Mouse (Mus musculus): Measurements from ENCODE around the gene Pde11a. TPM values are rescaled to one million over a fixed set of nuclear protein-coding genes. Genes with fewer than 3 reads are reported as not detected.

Pde11a gene
- polyA plus RNA-seq, 1 experiment from 2014 or later = 0.73 TPM

GRCm38 (mm10) chr2:76132983-76133382 is 205.6 kb downstream of the Pde11a start:
- Histone ChIP-seq H3K27me3 (replicated peaks; ENCODE audit: control insufficient read depth, insufficient read depth, low read length) (no peaks in the 10 kb centered on the region), H3K36me3 (ENCODE audit: control insufficient read depth, insufficient read depth) (no peaks in the 10 kb centered on the region), H3K4me2 (ENCODE audit: low read length) (no peak overlapping the region), H3K27ac (ENCODE audit: low read length) (no peak overlapping the region), H3K9me3 (ENCODE audit: control insufficient read depth, low read length) (no peaks in the 10 kb centered on the region), H3K4me1 (replicated peaks; ENCODE audit: control insufficient read depth, insufficient read depth, low read length) (no peaks in the 10 kb centered on the region), H3K4me3 (replicated peaks; ENCODE audit: low read length) (no peak overlapping the region), H3K9ac (replicated peaks; ENCODE audit: low read depth, low read length) (no peak overlapping the region)
- whole genome bisulfite sequencing = 83% methylated on average over 3 of the region's 3 CpGs
- ATAC-seq = no peak

DNA sequence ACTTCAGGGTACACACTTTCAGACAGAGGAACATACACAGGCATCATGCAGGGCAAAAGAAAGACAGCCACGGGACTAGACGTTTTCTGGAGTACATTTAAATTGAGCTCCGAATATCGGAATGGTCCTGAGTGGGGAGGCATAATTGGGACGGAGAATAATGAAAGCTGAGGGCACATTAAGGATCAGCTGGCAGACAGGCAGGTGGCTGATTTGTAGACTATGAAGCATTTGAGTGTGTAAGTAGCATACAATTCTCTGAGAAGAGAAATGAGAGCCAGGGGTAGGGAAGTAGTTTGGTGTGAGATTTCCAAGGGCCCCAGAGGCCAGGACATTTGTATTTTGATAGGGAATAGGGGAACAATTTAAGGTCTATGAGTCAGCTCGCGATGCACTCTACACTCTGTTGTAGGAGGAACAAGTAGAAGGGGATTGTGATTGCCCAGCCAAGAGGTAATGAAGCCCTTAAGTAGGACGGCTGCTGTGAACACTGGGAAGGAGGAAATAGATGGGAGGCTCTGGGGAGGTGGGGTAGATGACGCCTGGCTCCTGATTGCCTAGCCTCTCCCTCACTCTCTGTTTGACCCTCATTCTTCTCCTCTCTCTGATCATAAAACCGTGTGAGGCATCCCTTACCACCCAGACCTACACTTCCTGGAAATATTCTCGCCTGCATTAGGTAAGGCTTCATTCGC is 208.5 kb downstream of the Pde11a start:
- Histone ChIP-seq H3K9me3 (ENCODE audit: control insufficient read depth, low read length) (no peaks in the 10 kb centered on the region), H3K27ac (ENCODE audit: low read length) (no peak overlapping the region), H3K9ac (replicated peaks; ENCODE audit: low read depth, low read length) (no peak overlapping the region), H3K27me3 (replicated peaks; ENCODE audit: control insufficient read depth, insufficient read depth, low read length) (no peaks in the 10 kb centered on the region), H3K4me3 (replicated peaks; ENCODE audit: low read length) (no peak overlapping the region), H3K4me1 (replicated peaks; ENCODE audit: control insufficient read depth, insufficient read depth, low read length) (no peaks in the 10 kb centered on the region), H3K4me2 (ENCODE audit: low read length) (no peak overlapping the region), H3K36me3 (ENCODE audit: control insufficient read depth, insufficient read depth) (no peaks in the 10 kb centered on the region)
- ATAC-seq = no peak
- WGBS = 27% methylated on average over 12 of the region's 12 CpGs

GRCm38 (mm10) chr2:76129058-76129437 is 209.5 kb downstream of the Pde11a start:
- Histone ChIP-seq H3K4me3 (replicated peaks; ENCODE audit: low read length) (no peak overlapping the region), H3K36me3 (ENCODE audit: control insufficient read depth, insufficient read depth) (no peaks in the 10 kb centered on the region)
- 87% methylated on average over 8 of the region's 8 CpGs for WGBS

DNA sequence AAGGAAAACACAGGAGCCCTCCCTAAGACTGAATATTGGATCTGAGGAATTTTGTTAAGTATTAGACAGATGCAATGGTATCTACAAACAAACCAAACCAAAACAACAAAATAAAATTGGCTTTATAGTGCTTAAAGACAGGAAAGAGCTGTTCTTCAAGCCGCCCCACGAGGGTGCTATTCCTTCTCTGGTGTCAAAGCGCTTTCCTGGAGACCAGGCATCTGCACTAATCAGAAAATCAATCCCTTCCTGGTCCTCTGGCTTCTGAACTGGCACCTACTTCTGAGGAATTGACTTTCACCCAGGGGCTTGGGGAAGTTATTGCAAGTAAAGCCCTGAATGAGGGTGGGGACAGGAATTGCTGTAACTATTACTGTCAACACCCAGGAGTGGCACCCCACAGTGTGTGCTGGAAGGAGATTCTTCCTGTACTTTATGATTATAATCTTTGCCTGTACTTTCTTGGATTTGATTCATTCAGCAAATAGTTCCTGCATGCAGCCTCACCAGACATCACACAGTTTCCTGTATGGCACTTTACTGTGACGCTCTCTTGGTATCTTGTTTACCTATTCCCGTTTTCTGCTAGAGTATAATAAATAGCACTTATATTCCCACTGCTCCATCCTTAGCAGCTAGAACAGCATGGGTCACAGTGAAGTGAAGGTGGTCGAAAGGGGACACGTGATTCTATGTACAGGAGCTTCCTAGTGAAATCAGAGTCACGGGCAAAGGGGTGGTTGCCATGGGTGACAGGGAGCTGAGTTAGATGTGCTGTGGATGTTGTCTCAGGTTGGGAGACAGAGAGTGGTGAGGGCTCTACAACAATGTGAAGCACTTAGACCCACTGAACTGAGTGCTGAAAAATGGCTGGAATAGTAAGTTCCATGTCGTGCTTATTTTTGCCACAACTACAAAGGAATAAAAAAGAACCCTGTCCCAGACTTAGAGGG is 210.2 kb downstream of the Pde11a start:
- Histone ChIP-seq H3K27me3 (replicated peaks; ENCODE audit: control insufficient read depth, insufficient read depth, low read length) (no peaks in the 10 kb centered on the region), H3K27ac (ENCODE audit: low read length) (no peak overlapping the region), H3K36me3 (ENCODE audit: control insufficient read depth, insufficient read depth) (no peaks in the 10 kb centered on the region), H3K4me3 (replicated peaks; ENCODE audit: low read length) (no peak overlapping the region), H3K4me1 (replicated peaks; ENCODE audit: control insufficient read depth, insufficient read depth, low read length) (no peaks in the 10 kb centered on the region), H3K9me3 (ENCODE audit: control insufficient read depth, low read length) (no peaks in the 10 kb centered on the region), H3K4me2 (ENCODE audit: low read length) (no peak overlapping the region), H3K9ac (replicated peaks; ENCODE audit: low read depth, low read length) (no peak overlapping the region)
- ATAC-seq = no peak
- 68% methylated on average over 9 of the region's 9 CpGs for WGBS

More at GRCm38 (mm10) chr2:76129058-76129437, 209.5 kb downstream of the Pde11a start:
- no peak overlapping the region for H3K27ac ChIP-seq (ENCODE audit: low read length)
- H3K4me2 ChIP-seq (ENCODE audit: low read length) = no peak overlapping the region
- no peak overlapping the region for H3K9ac ChIP-seq (replicated peaks; ENCODE audit: low read depth, low read length)
- H3K4me1 ChIP-seq (replicated peaks; ENCODE audit: control insufficient read depth, insufficient read depth, low read length) = no peaks in the 10 kb centered on the region
- H3K27me3 ChIP-seq (replicated peaks; ENCODE audit: control insufficient read depth, insufficient read depth, low read length) = no peaks in the 10 kb centered on the region
- no peaks in the 10 kb centered on the region for H3K9me3 ChIP-seq (ENCODE audit: control insufficient read depth, low read length)
- no peak for ATAC-seq

GRCm38 (mm10) chr2:76126651-76127050 is 211.9 kb downstream of the Pde11a start:
- H3K9ac ChIP-seq (replicated peaks; ENCODE audit: low read depth, low read length) = no peak overlapping the region
- H3K36me3 ChIP-seq (ENCODE audit: control insufficient read depth, insufficient read depth) = no peaks in the 10 kb centered on the region
- no peaks in the 10 kb centered on the region for H3K9me3 ChIP-seq (ENCODE audit: control insufficient read depth, low read length)
- no peaks in the 10 kb centered on the region for H3K4me1 ChIP-seq (replicated peaks; ENCODE audit: control insufficient read depth, insufficient read depth, low read length)
- no peaks in the 10 kb centered on the region for H3K27me3 ChIP-seq (replicated peaks; ENCODE audit: control insufficient read depth, insufficient read depth, low read length)
- no peak overlapping the region for H3K4me2 ChIP-seq (ENCODE audit: low read length)
- H3K27ac ChIP-seq (ENCODE audit: low read length) = no peak overlapping the region
- no peak for ATAC-seq
- WGBS = 95% methylated on average over 6 of the region's 6 CpGs
- no peak overlapping the region for H3K4me3 ChIP-seq (replicated peaks; ENCODE audit: low read length)

- Histone ChIP-seq H3K4me1 (replicated peaks; ENCODE audit: control insufficient read depth, insufficient read depth, low read length) (no peaks in the 10 kb centered on the region), H3K4me3 (replicated peaks; ENCODE audit: low read length) (no peak overlapping the region), H3K4me2 (ENCODE audit: low read length) (no peak overlapping the region), H3K9ac (replicated peaks; ENCODE audit: low read depth, low read length) (no peak overlapping the region), H3K36me3 (ENCODE audit: control insufficient read depth, insufficient read depth) (no peaks in the 10 kb centered on the region), H3K9me3 (ENCODE audit: control insufficient read depth, low read length) (no peaks in the 10 kb centered on the region), H3K27ac (ENCODE audit: low read length) (no peak overlapping the region; the same call in 1 of the 2 replicates), H3K27me3 (replicated peaks; ENCODE audit: control insufficient read depth, insufficient read depth, low read length) (no peaks in the 10 kb centered on the region)
- WGBS = 63% methylated on average over 6 of the region's 6 CpGs
- ATAC-seq = peak; percentile 73
Observed at GRCm38 (mm10) chr2:76124821-76125220, 213.8 kb downstream of the Pde11a start.

- H3K4me1 ChIP-seq (replicated peaks; ENCODE audit: control insufficient read depth, insufficient read depth, low read length) = no peaks in the 10 kb centered on the region
- 93% methylated on average over 6 of the region's 6 CpGs for WGBS
- H3K27me3 ChIP-seq (replicated peaks; ENCODE audit: control insufficient read depth, insufficient read depth, low read length) = no peaks in the 10 kb centered on the region
- no peak for ATAC-seq
- no peak overlapping the region for H3K4me3 ChIP-seq (replicated peaks; ENCODE audit: low read length)
- no peaks in the 10 kb centered on the region for H3K9me3 ChIP-seq (ENCODE audit: control insufficient read depth, low read length)
- H3K36me3 ChIP-seq (ENCODE audit: control insufficient read depth, insufficient read depth) = no peaks in the 10 kb centered on the region
- no peak overlapping the region for H3K27ac ChIP-seq (ENCODE audit: low read length)
- H3K9ac ChIP-seq (replicated peaks; ENCODE audit: low read depth, low read length) = no peak overlapping the region
- no peak overlapping the region for H3K4me2 ChIP-seq (ENCODE audit: low read length)
Observed at GRCm38 (mm10) chr2:76122167-76122566, 216.4 kb downstream of the Pde11a start.

DNA sequence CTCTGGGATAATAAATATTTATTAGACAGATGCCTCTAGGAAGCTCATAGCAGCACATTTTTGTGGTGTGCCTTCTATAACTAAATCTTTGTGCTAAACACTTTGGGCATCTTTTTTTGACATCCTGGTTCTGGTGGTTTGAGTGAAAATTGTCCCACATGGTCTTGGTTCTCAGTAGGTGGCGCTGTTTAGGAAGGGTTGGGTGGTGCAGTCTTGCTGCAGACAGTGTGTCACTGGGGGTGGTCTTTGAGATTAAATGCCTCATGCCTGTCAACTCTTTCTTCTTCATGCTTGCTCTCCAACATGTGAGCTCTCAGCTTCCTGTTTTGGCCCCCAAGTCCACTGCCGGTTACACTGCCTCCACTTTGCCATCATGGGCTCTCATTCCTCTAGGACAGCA is 218.7 kb downstream of the Pde11a start:
- no peak for ATAC-seq
- H3K4me3 ChIP-seq (replicated peaks; ENCODE audit: low read length) = no peak overlapping the region
- 67% methylated on average over 2 of the region's 2 CpGs for WGBS
- H3K36me3 ChIP-seq (ENCODE audit: control insufficient read depth, insufficient read depth) = no peaks in the 10 kb centered on the region
- no peak overlapping the region for H3K9ac ChIP-seq (replicated peaks; ENCODE audit: low read depth, low read length)
- H3K9me3 ChIP-seq (ENCODE audit: control insufficient read depth, low read length) = no peaks in the 10 kb centered on the region
- H3K27me3 ChIP-seq (replicated peaks; ENCODE audit: control insufficient read depth, insufficient read depth, low read length) = no peaks in the 10 kb centered on the region
- no peak overlapping the region for H3K27ac ChIP-seq (ENCODE audit: low read length)
- no peak overlapping the region for H3K4me2 ChIP-seq (ENCODE audit: low read length)
- H3K4me1 ChIP-seq (replicated peaks; ENCODE audit: control insufficient read depth, insufficient read depth, low read length) = no peaks in the 10 kb centered on the region

DNA sequence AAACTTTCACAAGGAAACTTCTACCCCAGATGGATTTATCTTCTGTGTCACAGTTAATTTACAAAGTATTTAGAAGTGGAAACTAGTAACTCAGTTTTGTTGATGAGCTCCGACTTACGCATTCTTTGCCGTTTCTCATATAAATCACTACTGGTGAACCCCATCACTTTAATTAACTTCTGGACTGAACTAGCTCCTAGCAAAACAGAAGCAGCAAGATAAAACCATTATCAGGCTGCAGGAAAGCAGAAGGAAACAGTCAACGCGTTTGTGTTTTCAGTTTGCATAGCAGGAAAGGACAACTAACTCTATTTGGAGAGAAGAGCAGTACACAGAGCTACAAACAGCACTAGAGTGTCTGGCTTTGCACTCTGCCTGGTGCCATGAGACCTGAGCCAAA is 220.1 kb downstream of the Pde11a start:
- Histone ChIP-seq H3K27me3 (replicated peaks; ENCODE audit: control insufficient read depth, insufficient read depth, low read length) (no peaks in the 10 kb centered on the region), H3K9ac (replicated peaks; ENCODE audit: low read depth, low read length) (no peak overlapping the region), H3K4me2 (ENCODE audit: low read length) (no peak overlapping the region), H3K9me3 (ENCODE audit: control insufficient read depth, low read length) (no peaks in the 10 kb centered on the region), H3K4me1 (replicated peaks; ENCODE audit: control insufficient read depth, insufficient read depth, low read length) (no peaks in the 10 kb centered on the region), H3K4me3 (replicated peaks; ENCODE audit: low read length) (no peak overlapping the region), H3K36me3 (ENCODE audit: control insufficient read depth, insufficient read depth) (no peaks in the 10 kb centered on the region), H3K27ac (ENCODE audit: low read length) (no peak overlapping the region)
- no peak for ATAC-seq
- 85% methylated on average over 5 of the region's 5 CpGs for WGBS

Measured in forebrain, embryonic 16.5 days (tissue).